Mouse (Mus musculus): ENCODE measurements around the gene Aaed1. TPM values are rescaled to one million over a fixed set of nuclear protein-coding genes. Genes with fewer than 3 reads are reported as not detected.

Gene Aaed1
- polyA plus RNA-seq, 1 experiment, result 6.8 TPM

Other genes with a start within 250 kb of the Aaed1 start
- not detected in 2 replicates for gene Hsd17b3, start 223.5 kb downstream of the Aaed1 start, polyA plus RNA-seq (2012; rRNA removed)
- gene Slc35d2, start 183.3 kb downstream of the Aaed1 start, polyA plus RNA-seq (2012; rRNA removed), result 4.1 and 8.0 TPM in 2 replicates
- gene Zfp367, start 159.5 kb downstream of the Aaed1 start, polyA plus RNA-seq (2012; rRNA removed), result 8.1 and 9.2 TPM in 2 replicates
- gene Habp4, start 150.9 kb downstream of the Aaed1 start, polyA plus RNA-seq (2012; rRNA removed), result 8.1 and 9.8 TPM in 2 replicates
- gene Cdc14b, start 37.4 kb downstream of the Aaed1 start, polyA plus RNA-seq (2012; rRNA removed), result 2.3 and 5.5 TPM in 2 replicates
- gene Ctsl, start 58.2 kb upstream of the Aaed1 start, polyA plus RNA-seq (2012; rRNA removed), result 35.1 and 44.4 TPM in 2 replicates
- gene Cdk20, start 119.6 kb upstream of the Aaed1 start, polyA plus RNA-seq (2012; rRNA removed), result 5.3 and 6.3 TPM in 2 replicates
- not detected in 2 replicates for gene Fam240b, start 185.1 kb upstream of the Aaed1 start, polyA plus RNA-seq (2012; rRNA removed)